Comparison of ENCODE assay signal across 24 mouse cellular contexts in the genomic region with DNA sequence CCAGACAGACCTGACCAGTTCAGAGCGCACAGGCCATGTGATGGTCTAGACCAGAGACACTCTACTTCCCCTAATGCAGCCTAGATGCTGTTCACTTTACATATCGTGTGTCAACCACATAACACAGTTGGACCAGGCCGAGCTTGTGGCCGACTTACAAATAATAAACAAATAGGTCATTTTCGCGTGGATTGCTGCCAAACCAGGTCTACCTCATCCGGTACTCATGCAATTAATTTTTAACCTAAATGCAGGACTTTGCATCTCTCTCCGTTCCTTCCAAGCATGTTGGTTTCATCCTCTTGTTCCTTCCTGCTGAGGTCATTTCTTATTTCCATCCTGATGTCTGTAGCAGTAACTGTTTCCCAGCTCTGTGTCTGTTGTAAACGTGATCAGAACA. TPM values are rescaled to one million over a fixed set of nuclear protein-coding genes. Genes with fewer than 3 reads are reported as not detected.
A peak's percentile ranks its signal among the peaks of the same experiment; 100 is the strongest.
DNase-seq lines count a peak whose midpoint lies in the region; ATAC-seq lines count a peak whose summit lies in the region.
"Had no signal": no experiment of that assay in that cellular context is flagged by ENCODE, and none has a peak within 500 bp of the region (broad histone marks: within the 10 kb centered on the region; RNA-seq: fewer than 3 reads in every experiment).

No protein-coding gene starts in this region.

- peak; percentile 68 for DNase-seq in kidney, adult 11 months
- peak; percentile 38 for DNase-seq in testis, postnatal 10 days (ENCODE audit: low spot score)
- no peak for DNase-seq in testis, postnatal 14 days (ENCODE audit: low spot score)
- peak; percentile 62 to 75 for DNase-seq in kidney, postnatal 25 days
- no peak for DNase-seq in right cerebral cortex, postnatal 14 days
- DNase-seq: adrenal gland, postnatal 10 days; B cell, adult 2 months; cerebellum, adult 11 months; cerebellum, adult 8-10 months; cerebellum, postnatal 14 days; embryo, embryonic 11 days; gastrocnemius, postnatal 36 days; heart, adult 11 months; heart, postnatal 4 days had no signal

- no peaks in the 10 kb centered on the region for H3K27me3 ChIP-seq in kidney, embryonic 15.5 days

- H3K9ac ChIP-seq in kidney, embryonic 15.5 days: no peak overlapping the region
- H3K9ac ChIP-seq: embryonic facial prominence, embryonic 15.5 days; heart, embryonic 13.5 days had no signal

- no peaks in the 10 kb centered on the region for H3K36me3 ChIP-seq in kidney, embryonic 15.5 days
- H3K36me3 ChIP-seq: embryonic facial prominence, embryonic 15.5 days; forebrain, embryonic 10.5 days; G1E; heart, embryonic 13.5 days had no signal

- 71% methylated on average over 9 of the region's 9 CpGs for WGBS in kidney, embryonic 15.5 days

- no peaks in the 10 kb centered on the region for H3K9me3 ChIP-seq in kidney, embryonic 15.5 days (replicated peaks)
- H3K9me3 ChIP-seq: embryonic facial prominence, embryonic 15.5 days; forebrain, embryonic 10.5 days; G1E; heart, embryonic 13.5 days had no signal

- H3K27ac ChIP-seq in kidney, embryonic 15.5 days: no peak overlapping the region
- H3K27ac ChIP-seq: embryonic facial prominence, embryonic 15.5 days; forebrain, embryonic 10.5 days; heart, embryonic 13.5 days had no signal

- 0 out of 2 replicates have a peak, but pooled peaks cover 4% of the 10 kb centered on the region for H3K4me1 ChIP-seq in kidney, embryonic 15.5 days
- H3K4me1 ChIP-seq: embryonic facial prominence, embryonic 15.5 days had no signal

- ATAC-seq in kidney, embryonic 15.5 days (replicated peaks; ENCODE audit: low FRiP score): no peak
- no peak for ATAC-seq in megakaryocyte, adult 5-6 weeks (ENCODE audit: poor library complexity, severe bottlenecking)
- ATAC-seq: CD4-positive, CD25-positive, alpha-beta regulatory T cell, adult 4 months; forebrain, embryonic 14.5 days had no signal

- no peak overlapping the region for H3K4me3 ChIP-seq in kidney, embryonic 15.5 days (replicated peaks)
- H3K4me3 ChIP-seq: embryonic facial prominence, embryonic 15.5 days; erythroblast, embryonic 14.5 days; forebrain, embryonic 10.5 days; heart, embryonic 13.5 days had no signal

- no peak overlapping the region for H3K4me2 ChIP-seq in kidney, embryonic 15.5 days
- H3K4me2 ChIP-seq: embryonic facial prominence, embryonic 15.5 days; heart, embryonic 13.5 days had no signal

RNA-seq across cellular contexts. Expression of gene Crtac1, which starts 22.4 kb away (rescaled TPM):
- polyA plus RNA-seq in kidney, embryonic 15.5 days (2015; fragmentation: Nextera tagmentation; extraction: Ambion mirVana): 5.8 and 7.0 TPM in 2 replicates
- 1.2 and 2.6 TPM in 2 replicates for total RNA-seq in megakaryocyte, adult 5-6 weeks (2015)
- not detected in 2 replicates for total RNA-seq in megakaryocyte, adult 5-6 weeks (2017)
- total RNA-seq: common myeloid progenitor, adult 5-6 weeks; G1E had no signal
- polyA plus RNA-seq: CD4-positive, CD25-positive, alpha-beta regulatory T cell, adult 4 months; erythroblast, embryonic 14.5 days; G1E had no signal

Comparison
In these comparisons a context has a peak if more than half of its experiments do, and no peak if none do; other contexts are left out.
1. DNase-seq: peak in kidney, adult 11 months (single experiment), testis, postnatal 10 days (single experiment) and kidney, postnatal 25 days (2 of 2); none in testis, postnatal 14 days (single experiment) and right cerebral cortex, postnatal 14 days (single experiment).